12 mouse cellular contexts compared by ENCODE assay signal in genomic region chr7:99312058-99312457, GRCm38 (mm10). TPM values are rescaled to one million over a fixed set of nuclear protein-coding genes. Genes with fewer than 3 reads are reported as not detected.
DNase-seq lines count a peak whose midpoint lies in the region; ATAC-seq lines count a peak whose summit lies in the region.
"Had no signal": no experiment of that assay in that cellular context is flagged by ENCODE, and none has a peak within 500 bp of the region (broad histone marks: within the 10 kb centered on the region; RNA-seq: fewer than 3 reads in every experiment).

No protein-coding gene starts in this region.

- no peaks in the 10 kb centered on the region for H3K9me3 ChIP-seq in heart, embryonic 10.5 days
- H3K9me3 ChIP-seq in hindbrain, embryonic 13.5 days = no peaks in the 10 kb centered on the region
- H3K9me3 ChIP-seq in midbrain, embryonic 12.5 days = no peaks in the 10 kb centered on the region
- H3K9me3 ChIP-seq: liver, embryonic 12.5 days had no signal

- H3K4me1 ChIP-seq in heart, embryonic 10.5 days = peaks cover 37% of the 10 kb centered on the region
- peaks cover 65% of the 10 kb centered on the region for H3K4me1 ChIP-seq in hindbrain, embryonic 13.5 days (replicated peaks)
- peaks cover 44% of the 10 kb centered on the region for H3K4me1 ChIP-seq in midbrain, embryonic 12.5 days

- WGBS in heart, embryonic 10.5 days = 53% methylated on average over 4 of the region's 4 CpGs
- WGBS in hindbrain, embryonic 13.5 days = 46% methylated on average over 4 of the region's 4 CpGs
- 46% methylated on average over 4 of the region's 4 CpGs for WGBS in midbrain, embryonic 12.5 days

- H3K27ac ChIP-seq in heart, embryonic 10.5 days = no peak overlapping the region
- peak overlapping the region; percentile 95 for H3K27ac ChIP-seq in hindbrain, embryonic 13.5 days
- H3K27ac ChIP-seq in midbrain, embryonic 12.5 days (replicated peaks) = peak overlapping the region; percentile 80
- H3K27ac ChIP-seq: kidney, postnatal 0 days; left cerebral cortex, adult 2 months; liver, embryonic 12.5 days had no signal

- H3K36me3 ChIP-seq in heart, embryonic 10.5 days = no peaks in the 10 kb centered on the region
- peaks cover 18% of the 10 kb centered on the region for H3K36me3 ChIP-seq in hindbrain, embryonic 13.5 days
- peaks cover 15% of the 10 kb centered on the region for H3K36me3 ChIP-seq in midbrain, embryonic 12.5 days
- H3K36me3 ChIP-seq: liver, embryonic 12.5 days had no signal

- no peak overlapping the region for H3K4me3 ChIP-seq in heart, embryonic 10.5 days
- H3K4me3 ChIP-seq in hindbrain, embryonic 13.5 days = no peak overlapping the region
- H3K4me3 ChIP-seq in midbrain, embryonic 12.5 days = no peak overlapping the region
- H3K4me3 ChIP-seq: left cerebral cortex, adult 2 months; liver, embryonic 12.5 days had no signal

- peak overlapping the region; percentile 36 for H3K4me2 ChIP-seq in hindbrain, embryonic 13.5 days
- H3K4me2 ChIP-seq in midbrain, embryonic 12.5 days (replicated peaks) = peak overlapping the region; percentile 8
- H3K4me2 ChIP-seq: liver, embryonic 12.5 days had no signal

- peak; percentile 71 for DNase-seq in heart, embryonic 10.5 days (ENCODE audit: low spot score)
- DNase-seq in heart, adult 11 months = no peak
- peak; percentile 51 for DNase-seq in retina, postnatal 1 day
- DNase-seq in kidney, adult 8-10 months = no peak
- DNase-seq in adrenal gland, adult 18-20 months (ENCODE audit: low spot score in 2 of 2) = no peak
- no peak for DNase-seq in B cell, adult 2 months
- DNase-seq: right cerebral cortex, postnatal 14 days had no signal

- H3K9ac ChIP-seq in hindbrain, embryonic 13.5 days = peak overlapping the region; percentile 66
- H3K9ac ChIP-seq in midbrain, embryonic 12.5 days (replicated peaks) = peak overlapping the region; percentile 1; the same call in 1 of the 2 replicates
- H3K9ac ChIP-seq: liver, embryonic 12.5 days had no signal

- peak; percentile 47 for ATAC-seq in hindbrain, embryonic 13.5 days (ENCODE audit: low FRiP score)
- peak; percentile 59 for ATAC-seq in midbrain, embryonic 12.5 days (ENCODE audit: low FRiP score, low read depth)
- ATAC-seq: liver, embryonic 12.5 days had no signal

- peaks cover 32% of the 10 kb centered on the region; the same call in 1 of the 2 replicates for H3K27me3 ChIP-seq in heart, embryonic 10.5 days (ENCODE audit: insufficient read depth, poor library complexity, severe bottlenecking)
- H3K27me3 ChIP-seq in hindbrain, embryonic 13.5 days = no peaks in the 10 kb centered on the region
- H3K27me3 ChIP-seq in midbrain, embryonic 12.5 days = peaks cover 62% of the 10 kb centered on the region

RNA-seq across cellular contexts. Expression of gene Serpinh1, which starts 41.0 kb away (rescaled TPM):
- polyA plus RNA-seq in heart, embryonic 10.5 days (2016; fragmentation: Nextera tagmentation; extraction: Ambion mirVana) = 1,580 and 1,787 TPM in 2 replicates
- 394 and 407 TPM in 2 replicates for polyA plus RNA-seq in hindbrain, embryonic 13.5 days (2015; fragmentation: Nextera tagmentation; extraction: Ambion mirVana)
- 475 and 557 TPM in 2 replicates for polyA plus RNA-seq in midbrain, embryonic 12.5 days (2016; fragmentation: Nextera tagmentation; extraction: Ambion mirVana)
- 100 to 1,000 TPM; 244 to 442 TPM for total RNA-seq in adrenal gland, adult 18-20 months (2021)

RNA-seq across cellular contexts. Expression of gene Map6, which starts 44.8 kb away (rescaled TPM):
- 2.1 and 2.3 TPM in 2 replicates for polyA plus RNA-seq in heart, embryonic 10.5 days (2016; fragmentation: Nextera tagmentation; extraction: Ambion mirVana)
- polyA plus RNA-seq in hindbrain, embryonic 13.5 days (2015; fragmentation: Nextera tagmentation; extraction: Ambion mirVana) = 104 and 106 TPM in 2 replicates
- 87.5 and 98.6 TPM in 2 replicates for polyA plus RNA-seq in midbrain, embryonic 12.5 days (2016; fragmentation: Nextera tagmentation; extraction: Ambion mirVana)
- 10 to 100 TPM in 1 of 2 experiments, 1 to 10 TPM in 1; 6.6 to 10.9 TPM for total RNA-seq in adrenal gland, adult 18-20 months (2021)

Comparison
In these comparisons a context has a peak if more than half of its experiments do, and no peak if none do; other contexts are left out.
1. DNase-seq: peak in heart, embryonic 10.5 days (single experiment) and retina, postnatal 1 day (single experiment); none in heart, adult 11 months (single experiment), kidney, adult 8-10 months (0 of 2), adrenal gland, adult 18-20 months (0 of 2) and B cell, adult 2 months (0 of 2).
2. RNA of gene Map6, which starts 44.8 kb away (polyA plus RNA-seq): 104 to 106 TPM in hindbrain, embryonic 13.5 days and 87.5 to 98.6 TPM in midbrain, embryonic 12.5 days; 2.1 to 2.3 TPM in heart, embryonic 10.5 days; every median in the first group is over 10 times any median in the second.